Comparison of ENCODE assay signal across 8 mouse cellular contexts in the genomic region with DNA sequence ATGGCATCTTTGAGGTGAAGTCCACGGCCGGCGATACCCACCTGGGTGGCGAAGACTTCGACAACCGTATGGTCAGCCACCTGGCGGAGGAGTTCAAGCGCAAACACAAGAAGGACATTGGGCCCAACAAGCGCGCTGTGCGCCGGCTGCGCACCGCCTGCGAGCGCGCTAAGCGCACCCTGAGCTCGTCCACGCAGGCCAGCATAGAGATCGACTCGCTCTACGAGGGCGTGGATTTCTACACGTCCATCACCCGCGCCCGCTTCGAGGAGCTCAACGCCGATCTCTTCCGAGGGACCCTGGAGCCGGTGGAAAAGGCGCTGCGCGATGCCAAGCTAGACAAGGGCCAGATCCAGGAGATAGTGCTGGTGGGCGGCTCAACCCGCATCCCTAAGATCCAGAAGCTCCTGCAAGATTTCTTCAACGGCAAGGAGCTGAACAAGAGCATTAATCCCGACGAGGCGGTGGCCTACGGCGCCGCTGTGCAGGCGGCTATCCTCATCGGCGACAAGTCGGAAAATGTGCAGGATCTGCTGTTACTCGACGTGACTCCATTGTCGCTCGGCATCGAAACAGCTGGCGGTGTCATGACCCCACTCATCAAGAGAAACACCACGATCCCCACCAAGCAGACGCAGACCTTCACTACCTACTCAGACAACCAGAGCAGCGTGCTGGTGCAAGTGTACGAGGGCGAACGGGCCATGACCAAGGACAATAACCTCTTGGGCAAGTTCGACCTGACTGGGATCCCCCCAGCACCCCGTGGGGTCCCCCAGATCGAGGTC. TPM values are rescaled to one million over a fixed set of nuclear protein-coding genes. Genes with fewer than 3 reads are reported as not detected.
DNase-seq lines count a peak whose midpoint lies in the region; ATAC-seq and TF ChIP-seq lines count a peak whose summit lies in the region.

No protein-coding gene starts in this region.

- H3K4me1 ChIP-seq in heart, embryonic 11.5 days (ENCODE audit: control insufficient read depth, insufficient read depth, low read length): peaks cover 22% of the 10 kb centered on the region
- H3K4me1 ChIP-seq in kidney, postnatal 0 days (replicated peaks; ENCODE audit: insufficient read depth, low read length): peaks cover 14% of the 10 kb centered on the region
- peaks cover 32% of the 10 kb centered on the region for H3K4me1 ChIP-seq in liver, embryonic 15.5 days (replicated peaks)
- H3K4me1 ChIP-seq in olfactory bulb, adult 2 months (ENCODE audit: control insufficient read depth, insufficient read depth, low read length): peaks cover 20% of the 10 kb centered on the region

- H3K36me3 ChIP-seq in heart, embryonic 11.5 days (ENCODE audit: control insufficient read depth, insufficient read depth, low read length): no peaks in the 10 kb centered on the region
- no peaks in the 10 kb centered on the region for H3K36me3 ChIP-seq in kidney, postnatal 0 days (ENCODE audit: insufficient read depth, low read length)
- no peaks in the 10 kb centered on the region for H3K36me3 ChIP-seq in liver, embryonic 15.5 days (replicated peaks)

- 4% methylated on average over 64 of the region's 64 CpGs for WGBS in heart, embryonic 11.5 days (ENCODE audit: insufficient replicate concordance)
- WGBS in kidney, postnatal 0 days: 3% methylated on average over 64 of the region's 64 CpGs
- WGBS in liver, embryonic 15.5 days (ENCODE audit: insufficient replicate concordance): 6% methylated on average over 64 of the region's 64 CpGs
- WGBS in olfactory bulb, adult 2 months: 5% methylated on average over 64 of the region's 64 CpGs

- H3K4me3 ChIP-seq in heart, embryonic 11.5 days (ENCODE audit: low read depth, low read length): peak overlapping the region; percentile 70
- H3K4me3 ChIP-seq in kidney, postnatal 0 days (replicated peaks; ENCODE audit: low read depth, low read length): peak overlapping the region; percentile 78
- peak overlapping the region; percentile 77 for H3K4me3 ChIP-seq in liver, embryonic 15.5 days (replicated peaks)
- H3K4me3 ChIP-seq in olfactory bulb, adult 2 months (ENCODE audit: insufficient read depth, low read depth, low read length): peak overlapping the region; percentile 83

- peak overlapping the region; percentile 60 for H3K9ac ChIP-seq in heart, embryonic 11.5 days (ENCODE audit: low read depth, low read length)
- no peak overlapping the region for H3K9ac ChIP-seq in kidney, postnatal 0 days (ENCODE audit: low read depth, low read length)
- H3K9ac ChIP-seq in liver, embryonic 15.5 days: no peak overlapping the region

- H3K9me3 ChIP-seq in heart, embryonic 11.5 days (replicated peaks; ENCODE audit: control insufficient read depth, low read length): no peaks in the 10 kb centered on the region
- no peaks in the 10 kb centered on the region for H3K9me3 ChIP-seq in kidney, postnatal 0 days (replicated peaks; ENCODE audit: low read length)
- H3K9me3 ChIP-seq in liver, embryonic 15.5 days (replicated peaks): no peaks in the 10 kb centered on the region

- peak; percentile 20 to 49 for DNase-seq in heart, adult 18-20 months
- no peak for DNase-seq in heart, adult 8-10 months (ENCODE audit: low spot score)
- peak; percentile 50 to 58 for DNase-seq in cerebellum, postnatal 25 days
- DNase-seq in kidney, postnatal 0 days (ENCODE audit: low spot score): peak; percentile 17
- peak; percentile 13 for DNase-seq in thymus, postnatal 25 days

- ATAC-seq in heart, embryonic 11.5 days (replicated peaks; ENCODE audit: insufficient number of reproducible peaks, low FRiP score, low TSS enrichment): no peak
- ATAC-seq in kidney, postnatal 0 days (replicated peaks; ENCODE audit: low FRiP score, low read depth): no peak
- ATAC-seq in liver, embryonic 15.5 days (ENCODE audit: insufficient read depth): no peak

- H3K27ac ChIP-seq in heart, embryonic 11.5 days (ENCODE audit: low read depth, low read length): no peak overlapping the region
- H3K27ac ChIP-seq in kidney, postnatal 0 days: no peak overlapping the region
- no peak overlapping the region for H3K27ac ChIP-seq in liver, embryonic 15.5 days (replicated peaks)
- H3K27ac ChIP-seq in olfactory bulb, adult 2 months (ENCODE audit: insufficient read depth, low read depth, low read length): no peak overlapping the region

- H3K4me2 ChIP-seq in heart, embryonic 11.5 days: peak overlapping the region; percentile 91
- peak overlapping the region; percentile 90 for H3K4me2 ChIP-seq in kidney, postnatal 0 days (ENCODE audit: low read length)
- peak overlapping the region; percentile 96 for H3K4me2 ChIP-seq in liver, embryonic 15.5 days

- no peak for TF ChIP-seq POLR2A in olfactory bulb, adult 2 months (IDR thresholded peaks at IDR 0.05; ENCODE audit: insufficient read depth, low read depth, low read length)

- peaks cover 24% of the 10 kb centered on the region for H3K27me3 ChIP-seq in heart, embryonic 11.5 days (ENCODE audit: control insufficient read depth, insufficient read depth, low read length)
- 0 out of 2 replicates have a peak, but pooled peaks cover 5% of the 10 kb centered on the region for H3K27me3 ChIP-seq in kidney, postnatal 0 days (ENCODE audit: insufficient read depth, low read length)
- H3K27me3 ChIP-seq in liver, embryonic 15.5 days: peaks cover 61% of the 10 kb centered on the region

- TF ChIP-seq CTCF in kidney, postnatal 0 days (IDR thresholded peaks at IDR 0.05; ENCODE audit: low read depth): no peak
- no peak for TF ChIP-seq CTCF in olfactory bulb, adult 2 months (IDR thresholded peaks at IDR 0.05; ENCODE audit: insufficient read depth, low read depth, low read length)

RNA-seq across cellular contexts. Expression of gene Hspa2, which starts 1.4 kb away (rescaled TPM):
- 1 to 10 TPM; 5.4 to 6.2 TPM for total RNA-seq in heart, adult 18-20 months (2021)
- total RNA-seq in heart, adult 8-10 months (2022): 1 to 10 TPM; 4.1 to 7.7 (median 5.8) TPM
- polyA plus RNA-seq in heart, embryonic 11.5 days (2014; fragmentation: Nextera tagmentation; extraction: Ambion mirVana): 19.5 and 20.6 TPM in 2 replicates
- polyA plus RNA-seq in kidney, postnatal 0 days (2015; fragmentation: Nextera tagmentation; extraction: Ambion mirVana): 12.4 and 14.6 TPM in 2 replicates
- 1.4 and 1.6 TPM in 2 replicates for polyA plus RNA-seq in liver, embryonic 15.5 days (2015; fragmentation: Nextera tagmentation; extraction: Ambion mirVana)
- polyA plus RNA-seq in olfactory bulb, adult 2 months (2012; ENCODE audit: insufficient read depth, insufficient read length, low replicate concordance, missing spikeins): not detected in 2 replicates

RNA-seq across cellular contexts. Expression of gene Ppp1r36, which starts 12.0 kb away (rescaled TPM):
- under 1 TPM in 1 of 2 experiments, not detected in 1; 0.18 TPM for total RNA-seq in heart, adult 18-20 months (2021)
- total RNA-seq in heart, adult 8-10 months (2022): under 1 TPM in 2 of 4 experiments, not detected in 2; 0.41 to 0.69 TPM
- polyA plus RNA-seq in heart, embryonic 11.5 days (2014; fragmentation: Nextera tagmentation; extraction: Ambion mirVana): 2.8 and 3.7 TPM in 2 replicates
- 7.2 and 7.5 TPM in 2 replicates for polyA plus RNA-seq in kidney, postnatal 0 days (2015; fragmentation: Nextera tagmentation; extraction: Ambion mirVana)
- polyA plus RNA-seq in liver, embryonic 15.5 days (2015; fragmentation: Nextera tagmentation; extraction: Ambion mirVana): 0.05 and 0.10 TPM in 2 replicates
- not detected in 2 replicates for polyA plus RNA-seq in olfactory bulb, adult 2 months (2012; ENCODE audit: insufficient read depth, insufficient read length, low replicate concordance, missing spikeins)

RNA-seq across cellular contexts. Expression of gene Zbtb1, which starts 35.3 kb away (rescaled TPM):
- total RNA-seq in heart, adult 18-20 months (2021): 1 to 10 TPM; 2.9 to 3.0 TPM
- total RNA-seq in heart, adult 8-10 months (2022): 1 to 10 TPM; 3.4 to 4.0 (median 3.9) TPM
- 10.2 and 10.5 TPM in 2 replicates for polyA plus RNA-seq in heart, embryonic 11.5 days (2014; fragmentation: Nextera tagmentation; extraction: Ambion mirVana)
- polyA plus RNA-seq in kidney, postnatal 0 days (2015; fragmentation: Nextera tagmentation; extraction: Ambion mirVana): 8.2 and 9.0 TPM in 2 replicates
- 3.3 and 3.4 TPM in 2 replicates for polyA plus RNA-seq in liver, embryonic 15.5 days (2015; fragmentation: Nextera tagmentation; extraction: Ambion mirVana)
- not detected in 2 replicates for polyA plus RNA-seq in olfactory bulb, adult 2 months (2012; ENCODE audit: insufficient read depth, insufficient read length, low replicate concordance, missing spikeins)

RNA-seq across cellular contexts. Expression of gene Zbtb25, which starts 36.0 kb away (rescaled TPM):
- total RNA-seq in heart, adult 18-20 months (2021): 1 to 10 TPM; 5.2 to 5.8 TPM
- total RNA-seq in heart, adult 8-10 months (2022): 10 to 100 TPM in 2 of 4 experiments, 1 to 10 TPM in 2; 6.7 to 11.3 (median 8.8) TPM
- polyA plus RNA-seq in heart, embryonic 11.5 days (2014; fragmentation: Nextera tagmentation; extraction: Ambion mirVana): 15.3 and 16.3 TPM in 2 replicates
- polyA plus RNA-seq in kidney, postnatal 0 days (2015; fragmentation: Nextera tagmentation; extraction: Ambion mirVana): 13.0 and 13.2 TPM in 2 replicates
- 5.1 and 6.1 TPM in 2 replicates for polyA plus RNA-seq in liver, embryonic 15.5 days (2015; fragmentation: Nextera tagmentation; extraction: Ambion mirVana)
- not detected in 2 replicates for polyA plus RNA-seq in olfactory bulb, adult 2 months (2012; ENCODE audit: insufficient read depth, insufficient read length, low replicate concordance, missing spikeins)
